Mouse (Mus musculus) liver, embryonic 14.5 days (tissue): ENCODE data around the gene Col23a1. TPM values are rescaled to one million over a fixed set of nuclear protein-coding genes. Genes with fewer than 3 reads are reported as not detected.

Experiments
- ATAC-seq: fragments of 200-750 bp; cut with Nextera tagmentation; 2 replicates; pipeline ENCODE4 v1.8.0; 2017; ENCODE audit warnings: moderate number of reproducible peaks, mild to moderate bottlenecking, moderate library complexity; ENCODE audit not compliant: insufficient read depth
- DNase-seq, 3 experiments: peaks; one replicate each; pipeline ENCODE4 v3.0.0-alpha.2; 2012 to 2013; ENCODE audit warnings: low read depth in 3 of 3, low spot score in 3 of 3
- H3K27ac ChIP-seq: fragments of 300-500 bp; sonication (generic); 2 replicates; pipeline ENCODE4 v1.5.1; 2014; ENCODE audit warnings: moderate library complexity, mild to moderate bottlenecking, control low read depth, inconsistent platforms
- H3K27me3 ChIP-seq: fragments of 300-500 bp; sonication (generic); 2 replicates; pipeline ENCODE4 v1.6.1; 2014; ENCODE audit warnings: mild to moderate bottlenecking, low read length, moderate library complexity; ENCODE audit not compliant: control insufficient read depth, insufficient read depth
- H3K36me3 ChIP-seq: fragments of 300-500 bp; sonication (generic); replicated peaks from 2 replicates; pipeline ENCODE4 v1.6.1; 2014; ENCODE audit warnings: low read depth; ENCODE audit not compliant: control insufficient read depth, insufficient read depth
- H3K4me1 ChIP-seq, 2 experiments: fragments of 200-500 bp in 1 of 2; fragments of 300-500 bp in 1 of 2; sonication (generic) in 1 of 2; replicated peaks; 2 replicates each; pipeline ENCODE4 v1.6.1; 2012 to 2014; ENCODE audit warnings: antibody characterized with exemption in 1 of 2, inconsistent platforms in 1 of 2, low read length in 1 of 2; ENCODE audit not compliant: control insufficient read depth in 2 of 2, insufficient read depth in 2 of 2
- H3K4me2 ChIP-seq: fragments of 300-500 bp; sonication (generic); 2 replicates; pipeline ENCODE4 v1.6.1; 2014; ENCODE audit warnings: low read depth, mild to moderate bottlenecking, control low read depth, moderate library complexity
- H3K4me3 ChIP-seq, 2 experiments: fragments of 200-500 bp in 1 of 2; fragments of 300-500 bp in 1 of 2; sonication (generic) in 1 of 2; 2 replicates each; pipeline ENCODE4 v1.5.1; 2012 to 2014; ENCODE audit warnings: low read depth in 2 of 2, low read length in 2 of 2, mild to moderate bottlenecking in 2 of 2, control low read depth in 1 of 2, inconsistent platforms in 1 of 2, moderate library complexity in 1 of 2; ENCODE audit not compliant: insufficient read depth in 1 of 2
- H3K9ac ChIP-seq: fragments of 300-500 bp; sonication (generic); replicated peaks from 2 replicates; pipeline ENCODE4 v1.6.1; 2014; ENCODE audit warnings: mild to moderate bottlenecking, control low read depth, moderate library complexity
- H3K9me3 ChIP-seq: fragments of 300-500 bp; sonication (generic); 2 replicates; pipeline ENCODE4 v1.6.1; 2016; ENCODE audit warnings: low read length, mixed read lengths; ENCODE audit not compliant: control insufficient read depth
- CTCF ChIP-seq: IDR thresholded peaks from 2 replicates; pipeline ENCODE4 v1.5.1; 2016; ENCODE audit warnings: antibody characterized with exemption, low read depth, control low read depth
- EP300 ChIP-seq: IDR thresholded peaks from 2 replicates; pipeline ENCODE4 v1.6.1; 2016; ENCODE audit warnings: antibody characterized with exemption, low read depth
- WGBS: fragments of 180-500 bp; shearing (Covaris S2); extraction: QIAGEN DNeasy Blood & Tissue Kit; methylation state at CpG from one replicate; pipeline ENCODE4 v1.1.7; 2014; ENCODE audit not compliant: insufficient replicate concordance; 5-methylcytosine and 5-hydroxymethylcytosine counted together
- polyA plus RNA-seq, 2 experiments: library from polyadenylated mRNA; depleted of rRNA in 1 of 2; stranded (reverse) in 1 of 2; unstranded in 1 of 2; fragments of >200 nt; fragmentation: Nextera tagmentation in 1 of 2; extraction: Ambion mirVana in 1 of 2; gene quantifications; 2 replicates each; pipeline versions ENCODE4 v1.2.1 to v1.2.3; 2012 to 2014

The Col23a1 gene
- polyA plus RNA-seq, 2 experiments: 0.11 to 0.19 TPM

- WGBS: 64% methylated on average over 8 of the region's 8 CpGs
- ATAC-seq (no peak), DNase-seq (no peak)
- no peak overlapping the region for H3K4me3 ChIP-seq
- no peaks in the 10 kb centered on the region for H3K9me3 ChIP-seq
- no peaks in the 10 kb centered on the region for H3K4me1 ChIP-seq
- no peaks in the 10 kb centered on the region for H3K36me3 ChIP-seq
- H3K27ac ChIP-seq: no peak overlapping the region
- TF ChIP-seq EP300: no peak
- TF ChIP-seq CTCF: no peak
- no peaks in the 10 kb centered on the region for H3K27me3 ChIP-seq
- H3K9ac ChIP-seq: no peak overlapping the region
- H3K4me2 ChIP-seq: no peak overlapping the region
Measured at GRCm38 (mm10) chr11:51459569-51460043, 169.9 kb downstream of the Col23a1 start.

- Histone ChIP-seq H3K4me3 (no peak overlapping the region), H3K27me3 (no peaks in the 10 kb centered on the region), H3K27ac (no peak overlapping the region), H3K4me1 (no peaks in the 10 kb centered on the region), H3K36me3 (no peaks in the 10 kb centered on the region), H3K9ac (no peak overlapping the region), H3K4me2 (no peak overlapping the region), H3K9me3 (no peaks in the 10 kb centered on the region)
- no peak for ATAC-seq
- no peak for TF ChIP-seq EP300
- no peak for TF ChIP-seq CTCF
- no peak for DNase-seq
- 63% methylated on average over 6 of the region's 6 CpGs for WGBS
Measured at GRCm38 (mm10) chr11:51468737-51469136, 179.0 kb downstream of the Col23a1 start.

- 39% methylated on average over 13 of the region's 13 CpGs for WGBS
- no peak overlapping the region for H3K27ac ChIP-seq
- H3K36me3 ChIP-seq: no peaks in the 10 kb centered on the region
- H3K9ac ChIP-seq: no peak overlapping the region
- H3K4me3 ChIP-seq: no peak overlapping the region
- no peak overlapping the region for H3K4me2 ChIP-seq
- TF ChIP-seq EP300: no peak
- TF ChIP-seq CTCF: no peak
- ATAC-seq (no peak), DNase-seq (no peak)
- H3K9me3 ChIP-seq: no peaks in the 10 kb centered on the region
- H3K27me3 ChIP-seq: no peaks in the 10 kb centered on the region
- no peaks in the 10 kb centered on the region for H3K4me1 ChIP-seq
Measured at GRCm38 (mm10) chr11:51469341-51469831, 179.7 kb downstream of the Col23a1 start.

GRCm38 (mm10) chr11:51470383-51471144 is 180.8 kb downstream of the Col23a1 start:
- no peaks in the 10 kb centered on the region for H3K36me3 ChIP-seq
- H3K27ac ChIP-seq: no peak overlapping the region
- H3K27me3 ChIP-seq: no peaks in the 10 kb centered on the region
- no peak overlapping the region for H3K4me2 ChIP-seq
- ATAC-seq (no peak), DNase-seq (no peak)
- no peak overlapping the region for H3K4me3 ChIP-seq
- no peaks in the 10 kb centered on the region for H3K9me3 ChIP-seq
- TF ChIP-seq CTCF: no peak
- TF ChIP-seq EP300: no peak
- 48% methylated on average over 17 of the region's 17 CpGs for whole genome bisulfite sequencing
- H3K4me1 ChIP-seq: no peaks in the 10 kb centered on the region
- H3K9ac ChIP-seq: no peak overlapping the region

- DNase-seq: no peak
- Histone ChIP-seq H3K9ac (no peak overlapping the region), H3K4me2 (no peak overlapping the region), H3K36me3 (no peaks in the 10 kb centered on the region), H3K9me3 (no peaks in the 10 kb centered on the region), H3K4me3 (no peak overlapping the region), H3K4me1 (no peaks in the 10 kb centered on the region), H3K27ac (no peak overlapping the region), H3K27me3 (no peaks in the 10 kb centered on the region)
- TF ChIP-seq EP300 (no peak), CTCF (no peak)
- ATAC-seq: no peak
- 54% methylated on average over 2 of the region's 2 CpGs for WGBS
Measured at GRCm38 (mm10) chr11:51473686-51474085, 184.0 kb downstream of the Col23a1 start.
